Mouse (Mus musculus) embryonic facial prominence, embryonic 12.5 days (tissue): ENCODE measurements at regions not wholly inside any gene's neighbourhood (a gene's known extent, or its start where the extent isn't known, plus 50 kb on each side); places are given as distances from the start of the nearest gene placed in this dataset.
A peak's percentile ranks its signal among the peaks of the same experiment; 100 is the strongest.

Source experiments
- ATAC-seq: fragments of 200-750 bp; cut with Nextera tagmentation; 2 replicates; pipeline ENCODE4 v1.8.0; 2017; ENCODE audit not compliant: insufficient number of reproducible peaks, insufficient read depth, low FRiP score, low TSS enrichment
- H3K27ac ChIP-seq: fragments of 300-500 bp; sonication (generic); 2 replicates; pipeline ENCODE4 v1.5.1; 2016; ENCODE audit warnings: mild to moderate bottlenecking
- H3K27me3 ChIP-seq: fragments of 300-500 bp; sonication (generic); 2 replicates; pipeline ENCODE4 v1.6.1; 2016; ENCODE audit warnings: mild to moderate bottlenecking, moderate library complexity
- H3K36me3 ChIP-seq: fragments of 300-500 bp; sonication (generic); 2 replicates; pipeline ENCODE4 v1.6.1; 2016; ENCODE audit warnings: mild to moderate bottlenecking
- H3K4me1 ChIP-seq: fragments of 300-500 bp; sonication (generic); 2 replicates; pipeline ENCODE4 v1.6.1; 2016
- H3K4me2 ChIP-seq: fragments of 300-500 bp; sonication (generic); replicated peaks from 2 replicates; pipeline ENCODE4 v1.6.1; 2016; ENCODE audit warnings: mild to moderate bottlenecking, moderate library complexity
- H3K4me3 ChIP-seq: fragments of 300-500 bp; sonication (generic); 2 replicates; pipeline ENCODE4 v1.5.1; 2016; ENCODE audit warnings: mild to moderate bottlenecking
- H3K9ac ChIP-seq: fragments of 300-500 bp; sonication (generic); 2 replicates; pipeline ENCODE4 v1.6.1; 2016; ENCODE audit warnings: mild to moderate bottlenecking, moderate library complexity
- H3K9me3 ChIP-seq: fragments of 300-500 bp; sonication (generic); 2 replicates; pipeline ENCODE4 v1.6.1; 2016; ENCODE audit warnings: mild to moderate bottlenecking, moderate library complexity
- WGBS: fragments of 180-500 bp; shearing (Covaris S2); methylation state at CpG from one replicate; pipeline ENCODE4 v1.1.7; 2016; 5-methylcytosine and 5-hydroxymethylcytosine counted together

DNA sequence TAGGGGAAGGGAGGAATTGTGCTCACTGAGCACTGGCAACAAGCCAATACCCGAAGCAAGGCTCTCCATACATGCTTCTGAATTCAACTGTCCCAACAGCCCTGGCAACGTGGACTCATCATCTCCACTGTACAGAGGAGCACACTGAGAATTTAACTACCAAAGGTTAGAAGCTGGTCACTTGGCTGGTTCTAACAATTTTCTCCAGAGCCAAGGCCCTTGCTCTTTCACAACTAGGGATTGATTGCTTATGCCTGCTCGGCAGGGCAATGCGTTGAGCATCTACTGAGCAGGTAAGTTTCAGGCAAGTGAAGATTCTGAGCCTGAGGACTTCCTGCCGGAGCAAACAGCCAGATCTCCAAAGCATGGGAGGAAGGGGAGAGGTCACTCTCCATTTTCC, 616.0 kb upstream of the Cdh5 start:
- no peak overlapping the region for H3K4me2 ChIP-seq
- H3K4me3 ChIP-seq = no peak overlapping the region
- H3K27me3 ChIP-seq = no peaks in the 10 kb centered on the region
- no peak overlapping the region for H3K27ac ChIP-seq
- WGBS = 87% methylated on average over 5 of the region's 5 CpGs
- peaks cover 11% of the 10 kb centered on the region for H3K4me1 ChIP-seq
- no peaks in the 10 kb centered on the region for H3K36me3 ChIP-seq
- ATAC-seq = no peak
- no peaks in the 10 kb centered on the region for H3K9me3 ChIP-seq
- no peak overlapping the region for H3K9ac ChIP-seq

GRCm38 (mm10) chr8:103489411-103489810, 612.0 kb upstream of the Cdh5 start:
- H3K27ac ChIP-seq = no peak overlapping the region
- no peak for ATAC-seq
- no peak overlapping the region for H3K9ac ChIP-seq
- no peak overlapping the region for H3K4me2 ChIP-seq
- H3K27me3 ChIP-seq = no peaks in the 10 kb centered on the region
- H3K4me1 ChIP-seq = peaks cover 9% of the 10 kb centered on the region; the same call in 1 of the 2 replicates
- 73% methylated on average over 3 of the region's 3 CpGs for WGBS
- H3K9me3 ChIP-seq = no peaks in the 10 kb centered on the region
- no peaks in the 10 kb centered on the region for H3K36me3 ChIP-seq
- H3K4me3 ChIP-seq = no peak overlapping the region

DNA sequence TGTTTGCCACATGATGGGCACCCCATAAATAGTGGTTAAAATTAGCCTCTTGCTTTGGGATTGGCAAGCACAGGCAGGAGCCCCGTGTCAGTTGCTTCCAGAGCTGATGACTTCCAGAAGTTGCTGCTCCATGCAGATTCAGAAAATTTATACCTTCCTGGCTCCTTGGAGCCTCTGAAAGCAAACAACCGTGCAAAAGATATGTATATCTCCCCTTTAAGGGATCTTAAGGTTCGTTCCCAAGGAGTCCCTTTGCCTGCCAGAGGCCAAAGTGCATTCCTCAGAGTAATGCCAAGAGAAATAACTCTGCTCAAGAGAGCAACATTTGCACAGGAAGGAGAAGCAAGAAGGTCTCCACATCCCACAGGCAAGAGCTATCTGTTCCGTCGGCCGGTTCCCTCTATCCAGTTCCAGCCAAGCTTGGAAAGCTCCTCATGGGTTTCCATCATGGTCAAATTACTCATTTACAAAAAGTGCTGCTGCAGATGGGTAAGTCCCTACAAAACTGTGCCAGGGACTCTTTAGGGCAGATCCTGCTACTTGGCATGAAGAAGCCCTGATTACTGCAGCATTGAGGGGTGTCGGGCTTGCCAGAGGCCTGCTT, 608.4 kb upstream of the Cdh5 start:
- 0 out of 2 replicates have a peak overlapping the region, but pooled peaks have one; percentile 6 for H3K27ac ChIP-seq

DNA sequence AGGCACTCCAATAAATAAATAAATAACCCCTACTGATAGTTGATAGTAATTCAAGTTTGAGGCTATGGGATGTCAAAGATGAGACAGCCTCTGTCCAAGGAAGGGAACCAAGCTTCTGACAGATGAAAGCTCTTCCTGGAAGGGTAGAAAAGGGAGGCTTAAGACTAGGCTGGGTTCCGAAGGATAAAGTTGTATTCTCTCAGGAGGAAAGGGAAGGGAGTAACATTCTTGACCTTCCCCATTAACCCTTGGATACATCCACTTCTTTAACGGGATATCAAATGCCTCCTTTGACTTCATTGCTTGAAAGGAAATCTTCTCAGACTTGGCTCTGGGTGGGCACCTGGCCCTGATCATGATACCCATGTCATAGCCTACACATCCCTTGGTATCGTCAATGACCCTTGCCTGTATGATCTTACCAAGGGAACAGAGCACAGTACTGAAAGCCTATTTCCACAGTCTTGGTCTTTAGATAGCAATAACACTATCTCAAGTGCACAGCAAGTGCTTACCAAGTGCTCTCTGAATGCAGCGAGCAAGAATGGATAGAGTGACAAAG, 607.4 kb upstream of the Cdh5 start:
- Histone ChIP-seq H3K27me3 (no peaks in the 10 kb centered on the region), H3K9ac (no peak overlapping the region), H3K9me3 (no peaks in the 10 kb centered on the region), H3K4me2 (no peak overlapping the region), H3K4me1 (peaks cover 6% of the 10 kb centered on the region; the same call in 1 of the 2 replicates), H3K36me3 (no peaks in the 10 kb centered on the region), H3K27ac (no peak overlapping the region), H3K4me3 (no peak overlapping the region)
- 79% methylated on average over 4 of the region's 4 CpGs for WGBS
- no peak for ATAC-seq

More for the DNA sequence above, 608.4 kb upstream of the Cdh5 start:
- 56% methylated on average over 7 of the region's 7 CpGs for WGBS
- no peaks in the 10 kb centered on the region for H3K9me3 ChIP-seq
- no peak overlapping the region for H3K4me3 ChIP-seq
- no peaks in the 10 kb centered on the region for H3K36me3 ChIP-seq
- H3K27me3 ChIP-seq = no peaks in the 10 kb centered on the region
- H3K9ac ChIP-seq = no peak overlapping the region
- no peak for ATAC-seq
- H3K4me1 ChIP-seq = peaks cover 9% of the 10 kb centered on the region; the same call in 1 of the 2 replicates
- H3K4me2 ChIP-seq = no peak overlapping the region

DNA sequence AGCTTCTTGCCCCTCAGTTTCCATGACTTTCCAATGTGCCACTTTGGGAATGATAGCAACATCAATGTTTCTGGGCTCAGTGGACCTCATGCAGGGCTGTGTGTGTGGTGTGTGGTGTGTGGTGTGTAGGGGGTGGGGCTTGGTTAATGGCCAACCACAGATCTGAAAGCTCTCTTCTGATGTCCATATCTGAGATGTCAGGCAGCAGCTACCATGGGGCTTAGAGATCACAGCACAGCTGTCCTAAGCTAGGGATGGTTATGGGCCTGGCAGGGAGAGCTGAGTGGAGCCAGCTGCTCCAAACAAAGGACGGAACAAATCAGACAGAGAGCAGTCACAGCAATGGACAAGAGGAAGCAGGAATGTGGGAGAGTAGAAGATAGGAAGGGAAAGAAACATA, 606.8 kb upstream of the Cdh5 start:
- H3K36me3 ChIP-seq = no peaks in the 10 kb centered on the region
- no peaks in the 10 kb centered on the region for H3K9me3 ChIP-seq
- no peak overlapping the region for H3K27ac ChIP-seq
- H3K4me1 ChIP-seq = peaks cover 6% of the 10 kb centered on the region; the same call in 1 of the 2 replicates
- 74% methylated on average over 1 of the region's 1 CpGs for WGBS
- no peaks in the 10 kb centered on the region for H3K27me3 ChIP-seq
- no peak for ATAC-seq
- no peak overlapping the region for H3K4me3 ChIP-seq
- no peak overlapping the region for H3K4me2 ChIP-seq
- no peak overlapping the region for H3K9ac ChIP-seq

- no peaks in the 10 kb centered on the region for H3K9me3 ChIP-seq
- no peak overlapping the region for H3K27ac ChIP-seq
- 0 out of 2 replicates have a peak, but pooled peaks cover under 1% of the 10 kb centered on the region for H3K4me1 ChIP-seq
- no peak overlapping the region for H3K9ac ChIP-seq
- 84% methylated on average over 2 of the region's 2 CpGs for WGBS
- H3K4me2 ChIP-seq = no peak overlapping the region
- ATAC-seq = no peak; the same call in 1 of the 2 replicates
- H3K27me3 ChIP-seq = no peaks in the 10 kb centered on the region
- H3K36me3 ChIP-seq = no peaks in the 10 kb centered on the region
- H3K4me3 ChIP-seq = no peak overlapping the region
Observed at GRCm38 (mm10) chr8:103501328-103501727, 600.1 kb upstream of the Cdh5 start.

DNA sequence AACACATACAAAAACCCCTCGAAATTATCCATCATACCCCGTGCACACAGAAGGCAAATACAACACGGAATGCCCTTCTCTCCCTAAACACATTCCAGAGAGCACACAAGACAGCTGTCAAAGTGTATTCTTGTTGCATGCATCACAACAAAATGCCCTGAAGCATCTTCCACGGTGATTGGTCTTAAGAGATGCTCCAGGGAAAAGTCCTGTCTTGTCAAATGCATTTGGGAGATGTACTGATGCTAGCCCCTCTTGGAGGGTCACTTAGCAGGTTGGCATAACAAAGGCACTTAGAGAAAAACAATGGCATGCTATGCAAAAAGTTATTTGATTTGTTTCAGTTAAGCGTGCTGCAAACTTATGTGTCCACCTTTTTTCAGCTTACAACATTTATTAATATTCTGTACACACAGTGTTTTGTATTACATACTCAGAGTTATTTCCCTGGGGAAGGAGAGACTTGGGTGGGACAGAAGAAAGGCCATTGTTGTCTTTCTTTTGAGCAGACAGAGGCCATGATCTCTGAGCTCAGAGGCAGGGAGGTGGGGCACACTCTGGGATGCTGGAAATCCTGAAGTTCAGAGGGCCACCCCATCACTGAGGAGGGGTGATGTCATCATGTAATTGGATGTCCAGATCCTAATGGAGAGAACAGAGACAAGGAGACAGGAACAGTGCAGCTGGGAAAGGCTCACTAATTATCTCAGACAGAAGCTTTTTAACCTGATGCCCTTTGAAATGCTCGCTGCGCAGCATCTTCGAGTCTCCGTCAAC, 598.2 kb upstream of the Cdh5 start:
- no peak overlapping the region for H3K27ac ChIP-seq
- no peaks in the 10 kb centered on the region for H3K36me3 ChIP-seq
- 72% methylated on average over 9 of the region's 9 CpGs for WGBS
- no peak overlapping the region for H3K4me3 ChIP-seq
- H3K4me1 ChIP-seq = 0 out of 2 replicates have a peak, but pooled peaks cover 2% of the 10 kb centered on the region
- no peak overlapping the region for H3K4me2 ChIP-seq
- no peaks in the 10 kb centered on the region for H3K27me3 ChIP-seq
- ATAC-seq = peak; percentile 28; the same call in 1 of the 2 replicates
- H3K9ac ChIP-seq = no peak overlapping the region
- H3K9me3 ChIP-seq = 0 out of 2 replicates have a peak, but pooled peaks cover 3% of the 10 kb centered on the region

DNA sequence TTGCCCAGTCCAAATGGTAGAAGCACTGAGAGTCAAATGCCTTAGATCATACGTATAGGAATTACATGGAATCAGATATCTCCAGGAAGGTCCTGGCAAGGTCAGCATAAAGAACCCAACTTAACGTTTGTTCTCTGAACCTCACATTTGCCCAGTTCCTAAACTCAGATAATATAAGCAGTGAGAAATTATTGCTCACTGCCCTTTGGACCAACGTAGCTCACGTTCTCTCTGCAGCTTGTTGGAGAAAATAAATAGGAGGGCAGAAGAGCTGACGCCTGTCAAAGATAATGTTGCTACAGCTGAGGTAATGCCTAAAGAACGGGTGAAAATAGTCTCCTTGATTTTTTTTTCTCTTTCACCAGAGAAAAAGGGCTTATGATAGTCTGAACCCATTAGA, 595.1 kb upstream of the Cdh5 start:
- H3K36me3 ChIP-seq = no peaks in the 10 kb centered on the region
- no peak overlapping the region for H3K4me2 ChIP-seq
- no peak overlapping the region for H3K4me3 ChIP-seq
- 0 out of 2 replicates have a peak, but pooled peaks cover 2% of the 10 kb centered on the region for H3K4me1 ChIP-seq
- H3K9ac ChIP-seq = no peak overlapping the region
- H3K9me3 ChIP-seq = 0 out of 2 replicates have a peak, but pooled peaks cover 3% of the 10 kb centered on the region
- no peak overlapping the region for H3K27ac ChIP-seq
- no peak for ATAC-seq
- 33% methylated on average over 6 of the region's 6 CpGs for WGBS
- no peaks in the 10 kb centered on the region for H3K27me3 ChIP-seq

DNA sequence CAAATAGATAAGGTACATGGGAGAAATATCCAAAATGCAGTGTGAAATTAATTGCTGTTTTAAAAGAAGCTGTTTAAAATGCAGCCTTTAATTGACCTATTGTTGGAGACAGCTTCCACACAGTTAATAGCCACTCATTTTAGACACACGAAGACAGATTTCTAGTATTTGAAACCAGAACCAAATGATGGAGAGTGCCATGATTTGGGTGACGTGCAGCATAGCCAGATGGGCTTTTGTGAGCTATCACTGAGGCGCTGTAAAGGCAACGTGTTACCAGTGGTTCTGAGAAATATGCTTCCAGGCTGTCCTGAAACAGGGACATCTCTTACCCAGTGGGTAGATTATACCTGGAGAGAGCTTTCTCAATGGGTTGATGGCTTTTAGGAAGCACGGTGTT, 594.4 kb upstream of the Cdh5 start:
- H3K36me3 ChIP-seq = no peaks in the 10 kb centered on the region
- H3K27me3 ChIP-seq = no peaks in the 10 kb centered on the region
- no peak overlapping the region for H3K9ac ChIP-seq
- 0 out of 2 replicates have a peak, but pooled peaks cover 2% of the 10 kb centered on the region for H3K4me1 ChIP-seq
- H3K4me2 ChIP-seq = no peak overlapping the region
- no peak for ATAC-seq
- H3K27ac ChIP-seq = no peak overlapping the region
- WGBS = 80% methylated on average over 5 of the region's 5 CpGs
- no peak overlapping the region for H3K4me3 ChIP-seq
- H3K9me3 ChIP-seq = 0 out of 2 replicates have a peak, but pooled peaks cover 3% of the 10 kb centered on the region

- Histone ChIP-seq H3K27ac (no peak overlapping the region), H3K4me2 (no peak overlapping the region), H3K4me3 (no peak overlapping the region), H3K36me3 (no peaks in the 10 kb centered on the region), H3K27me3 (no peaks in the 10 kb centered on the region), H3K9ac (no peak overlapping the region), H3K9me3 (no peaks in the 10 kb centered on the region), H3K4me1 (no peaks in the 10 kb centered on the region)
- no peak for ATAC-seq
- 73% methylated on average over 4 of the region's 4 CpGs for WGBS
Observed at GRCm38 (mm10) chr8:103520141-103520866, 581.1 kb upstream of the Cdh5 start.

- no peaks in the 10 kb centered on the region for H3K36me3 ChIP-seq
- 70% methylated on average over 4 of the region's 4 CpGs for WGBS
- H3K27me3 ChIP-seq = no peaks in the 10 kb centered on the region
- H3K4me3 ChIP-seq = no peak overlapping the region
- H3K27ac ChIP-seq = no peak overlapping the region
- H3K9me3 ChIP-seq = no peaks in the 10 kb centered on the region
- no peaks in the 10 kb centered on the region for H3K4me1 ChIP-seq
- ATAC-seq = no peak
- H3K9ac ChIP-seq = no peak overlapping the region
- no peak overlapping the region for H3K4me2 ChIP-seq
Observed at GRCm38 (mm10) chr8:103530903-103531302, 570.5 kb upstream of the Cdh5 start.
